Mouse (Mus musculus) midbrain, embryonic 11.5 days (tissue): ENCODE measurements at regions not wholly inside any gene's neighbourhood (a gene's known extent, or its start where the extent isn't known, plus 50 kb on each side); places are given as distances from the start of the nearest gene placed in this dataset.

Experiments
- ATAC-seq: fragments of 200-750 bp; cut with Nextera tagmentation; 2 replicates; pipeline ENCODE4 v1.8.0; 2017; ENCODE audit warnings: moderate TSS enrichment, moderate library complexity; ENCODE audit not compliant: low FRiP score
- DNase-seq: peaks from one replicate; pipeline ENCODE4 v3.0.0; 2015; ENCODE audit warnings: low spot score; ENCODE audit errors: missing footprints
- H3K27ac ChIP-seq: fragments of 300-500 bp; sonication (generic); 2 replicates; pipeline ENCODE4 v1.5.1; 2014; ENCODE audit warnings: low read depth, low read length
- H3K27me3 ChIP-seq: fragments of 300-500 bp; sonication (generic); 2 replicates; pipeline ENCODE4 v1.6.1; 2014; ENCODE audit warnings: mild to moderate bottlenecking, low read length, moderate library complexity, mixed read lengths; ENCODE audit not compliant: control insufficient read depth, insufficient read depth
- H3K36me3 ChIP-seq: fragments of 300-500 bp; sonication (generic); 2 replicates; pipeline ENCODE4 v1.6.1; 2014; ENCODE audit warnings: mild to moderate bottlenecking, low read length, moderate library complexity, mixed read lengths; ENCODE audit not compliant: control insufficient read depth, insufficient read depth
- H3K4me1 ChIP-seq: fragments of 300-500 bp; sonication (generic); 2 replicates; pipeline ENCODE4 v1.6.1; 2014; ENCODE audit warnings: low read length; ENCODE audit not compliant: control insufficient read depth, insufficient read depth
- H3K4me2 ChIP-seq: fragments of 300-500 bp; sonication (generic); 2 replicates; pipeline ENCODE4 v1.6.1; 2014; ENCODE audit warnings: mild to moderate bottlenecking, moderate library complexity
- H3K4me3 ChIP-seq: fragments of 300-500 bp; sonication (generic); 2 replicates; pipeline ENCODE4 v1.5.1; 2014; ENCODE audit warnings: low read depth, low read length
- H3K9ac ChIP-seq: fragments of 300-500 bp; sonication (generic); 2 replicates; pipeline ENCODE4 v1.6.1; 2014; ENCODE audit warnings: low read length
- H3K9me3 ChIP-seq: fragments of 300-500 bp; sonication (generic); 2 replicates; pipeline ENCODE4 v1.6.1; 2016; ENCODE audit warnings: low read length; ENCODE audit not compliant: control insufficient read depth
- WGBS: fragments of 180-500 bp; shearing (Covaris S2); extraction: QIAGEN DNeasy Blood & Tissue Kit; methylation state at CpG from one replicate; pipeline ENCODE4 v1.1.7; 2014; 5-methylcytosine and 5-hydroxymethylcytosine counted together

GRCm38 (mm10) chr10:44744221-44744620 is 215.9 kb upstream of the Prdm1 start:
- DNase-seq: no peak
- no peaks in the 10 kb centered on the region for H3K36me3 ChIP-seq
- WGBS: 72% methylated on average over 2 of the region's 2 CpGs

GRCm38 (mm10) chr10:44733641-44734040 is 205.3 kb upstream of the Prdm1 start:
- WGBS: 82% methylated on average over 5 of the region's 5 CpGs

More at GRCm38 (mm10) chr10:44744221-44744620, 215.9 kb upstream of the Prdm1 start:
- Histone ChIP-seq H3K4me3 (no peak overlapping the region), H3K9me3 (no peaks in the 10 kb centered on the region), H3K27me3 (no peaks in the 10 kb centered on the region), H3K4me1 (no peaks in the 10 kb centered on the region), H3K4me2 (no peak overlapping the region), H3K9ac (no peak overlapping the region), H3K27ac (no peak overlapping the region)
- no peak for ATAC-seq

GRCm38 (mm10) chr10:44730721-44731120 is 202.4 kb upstream of the Prdm1 start:
- no peaks in the 10 kb centered on the region for H3K27me3 ChIP-seq

More at GRCm38 (mm10) chr10:44733641-44734040, 205.3 kb upstream of the Prdm1 start:
- no peak overlapping the region for H3K4me3 ChIP-seq
- no peak overlapping the region for H3K27ac ChIP-seq
- no peak for DNase-seq
- no peaks in the 10 kb centered on the region for H3K9me3 ChIP-seq
- H3K27me3 ChIP-seq: no peaks in the 10 kb centered on the region
- H3K4me1 ChIP-seq: no peaks in the 10 kb centered on the region
- H3K9ac ChIP-seq: no peak overlapping the region
- H3K4me2 ChIP-seq: no peak overlapping the region
- ATAC-seq: no peak
- no peaks in the 10 kb centered on the region for H3K36me3 ChIP-seq

GRCm38 (mm10) chr10:44728963-44729362 is 200.7 kb upstream of the Prdm1 start:
- Histone ChIP-seq H3K9ac (no peak overlapping the region), H3K9me3 (no peaks in the 10 kb centered on the region), H3K27ac (no peak overlapping the region), H3K4me3 (no peak overlapping the region), H3K36me3 (no peaks in the 10 kb centered on the region), H3K4me2 (no peak overlapping the region), H3K4me1 (no peaks in the 10 kb centered on the region), H3K27me3 (no peaks in the 10 kb centered on the region)
- 94% methylated on average over 4 of the region's 4 CpGs for WGBS
- ATAC-seq (no peak), DNase-seq (no peak)

More at GRCm38 (mm10) chr10:44730721-44731120, 202.4 kb upstream of the Prdm1 start:
- Histone ChIP-seq H3K4me2 (no peak overlapping the region), H3K4me1 (no peaks in the 10 kb centered on the region), H3K4me3 (no peak overlapping the region), H3K9ac (no peak overlapping the region), H3K36me3 (no peaks in the 10 kb centered on the region), H3K9me3 (no peaks in the 10 kb centered on the region), H3K27ac (no peak overlapping the region)
- ATAC-seq: no peak
- DNase-seq: no peak
- 90% methylated on average over 8 of the region's 8 CpGs for WGBS

GRCm38 (mm10) chr10:44724575-44724974 is 196.3 kb upstream of the Prdm1 start:
- Histone ChIP-seq H3K27me3 (no peaks in the 10 kb centered on the region), H3K27ac (no peak overlapping the region), H3K4me3 (no peak overlapping the region), H3K9me3 (no peaks in the 10 kb centered on the region), H3K4me1 (no peaks in the 10 kb centered on the region), H3K9ac (no peak overlapping the region), H3K4me2 (no peak overlapping the region), H3K36me3 (no peaks in the 10 kb centered on the region)
- 77% methylated on average over 3 of the region's 3 CpGs for WGBS
- no peak for ATAC-seq
- no peak for DNase-seq

GRCm38 (mm10) chr10:44723845-44724244 is 195.5 kb upstream of the Prdm1 start:
- no peaks in the 10 kb centered on the region for H3K4me1 ChIP-seq
- H3K36me3 ChIP-seq: no peaks in the 10 kb centered on the region
- H3K27me3 ChIP-seq: no peaks in the 10 kb centered on the region
- no peak overlapping the region for H3K27ac ChIP-seq
- no peak for DNase-seq
- no peak overlapping the region for H3K4me2 ChIP-seq
- WGBS: 81% methylated on average over 1 of the region's 1 CpGs
- ATAC-seq: no peak
- H3K9me3 ChIP-seq: no peaks in the 10 kb centered on the region
- H3K4me3 ChIP-seq: no peak overlapping the region
- no peak overlapping the region for H3K9ac ChIP-seq

- Histone ChIP-seq H3K27ac (no peak overlapping the region), H3K4me2 (no peak overlapping the region), H3K4me1 (no peaks in the 10 kb centered on the region), H3K36me3 (no peaks in the 10 kb centered on the region), H3K4me3 (no peak overlapping the region), H3K9ac (no peak overlapping the region), H3K27me3 (no peaks in the 10 kb centered on the region), H3K9me3 (no peaks in the 10 kb centered on the region)
- 84% methylated on average over 5 of the region's 5 CpGs for WGBS
- ATAC-seq (no peak), DNase-seq (no peak)
These were observed 195.0 kb upstream of the Prdm1 start for GRCm38 (mm10) chr10:44723321-44723720.

- DNase-seq (no peak), ATAC-seq (no peak)
- Histone ChIP-seq H3K4me3 (no peak overlapping the region), H3K27me3 (no peaks in the 10 kb centered on the region), H3K4me2 (no peak overlapping the region), H3K9ac (no peak overlapping the region), H3K27ac (no peak overlapping the region), H3K9me3 (no peaks in the 10 kb centered on the region), H3K4me1 (no peaks in the 10 kb centered on the region), H3K36me3 (no peaks in the 10 kb centered on the region)
- 87% methylated on average over 10 of the region's 10 CpGs for WGBS
These were observed 193.4 kb upstream of the Prdm1 start for GRCm38 (mm10) chr10:44721670-44722069.

GRCm38 (mm10) chr10:44716612-44717011 is 188.3 kb upstream of the Prdm1 start:
- Histone ChIP-seq H3K9me3 (no peaks in the 10 kb centered on the region), H3K4me2 (no peak overlapping the region), H3K27me3 (no peaks in the 10 kb centered on the region), H3K9ac (no peak overlapping the region), H3K36me3 (no peaks in the 10 kb centered on the region), H3K4me1 (no peaks in the 10 kb centered on the region), H3K4me3 (no peak overlapping the region), H3K27ac (no peak overlapping the region)
- whole genome bisulfite sequencing: 40% methylated on average over 5 of the region's 5 CpGs
- ATAC-seq (no peak), DNase-seq (no peak)

- Histone ChIP-seq H3K36me3 (no peaks in the 10 kb centered on the region), H3K4me3 (no peak overlapping the region), H3K9me3 (no peaks in the 10 kb centered on the region), H3K4me1 (no peaks in the 10 kb centered on the region), H3K4me2 (no peak overlapping the region), H3K27me3 (no peaks in the 10 kb centered on the region), H3K27ac (no peak overlapping the region), H3K9ac (no peak overlapping the region)
- no peak for ATAC-seq
- no peak for DNase-seq
These were observed 187.6 kb upstream of the Prdm1 start for GRCm38 (mm10) chr10:44715902-44716301.
